Mouse (Mus musculus): Measurements from ENCODE around the gene Optn.

Gene Optn

GRCm38 (mm10) chr2:5027057-5027456, 36.8 kb downstream of the Optn start:
- DNase-seq, result no peak

GRCm38 (mm10) chr2:5025162-5025733, 38.6 kb downstream of the Optn start:
- no peak for DNase-seq

DNA sequence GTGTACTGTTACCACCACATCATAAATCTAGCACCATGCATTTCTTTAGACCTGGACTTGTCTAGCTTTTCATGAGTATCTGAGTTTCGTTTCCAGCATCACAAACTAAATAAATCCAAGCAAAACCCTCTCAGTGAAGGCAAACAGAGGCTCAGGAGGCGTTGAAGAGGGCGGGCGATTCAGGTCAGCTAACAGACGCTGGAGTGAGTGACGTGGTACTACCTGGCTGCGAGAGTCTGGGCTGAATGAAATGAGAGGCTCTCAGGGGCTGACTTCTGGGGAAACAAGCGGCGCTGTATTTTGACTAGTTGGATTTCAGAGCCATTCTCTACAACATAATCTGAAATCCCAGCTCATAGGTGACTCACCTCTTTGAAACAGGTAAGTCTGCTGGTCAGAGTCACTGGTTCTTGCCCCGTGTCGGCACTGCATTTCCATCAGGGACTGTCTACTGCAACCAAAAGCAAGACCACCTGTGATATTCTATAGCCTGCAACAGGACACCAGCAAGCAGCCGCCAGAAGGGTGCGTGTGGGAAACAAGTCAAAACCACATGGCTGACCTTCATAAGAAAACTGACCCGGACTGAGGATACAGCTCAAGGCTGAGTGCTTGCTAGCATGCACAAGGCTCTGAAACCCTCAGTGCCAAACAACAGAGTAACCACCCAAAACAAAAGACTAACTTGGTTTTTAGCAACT, 40.0 kb downstream of the Optn start:
- DNase-seq, result peak in 1 of 2 experiments; percentile 35

DNA sequence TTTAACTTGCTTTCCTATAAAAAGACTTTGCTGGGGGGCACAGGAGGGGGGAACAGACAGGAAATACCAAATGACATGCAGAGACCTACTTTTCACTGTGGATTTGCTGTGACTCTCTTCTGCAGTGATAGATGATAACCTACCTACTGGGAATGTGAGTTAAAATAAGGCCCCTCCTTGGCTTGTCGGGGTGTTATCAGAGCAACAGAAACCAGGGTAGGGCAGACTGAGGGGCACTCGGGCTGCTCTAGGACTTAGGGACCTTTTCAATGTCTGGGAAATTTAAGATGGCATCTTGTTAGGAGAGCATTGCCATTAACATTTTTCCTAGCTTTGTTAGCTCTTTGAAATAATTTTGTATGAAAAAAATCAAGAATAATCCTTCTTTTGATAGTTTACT, 40.6 kb downstream of the Optn start:
- no peak for DNase-seq

DNA sequence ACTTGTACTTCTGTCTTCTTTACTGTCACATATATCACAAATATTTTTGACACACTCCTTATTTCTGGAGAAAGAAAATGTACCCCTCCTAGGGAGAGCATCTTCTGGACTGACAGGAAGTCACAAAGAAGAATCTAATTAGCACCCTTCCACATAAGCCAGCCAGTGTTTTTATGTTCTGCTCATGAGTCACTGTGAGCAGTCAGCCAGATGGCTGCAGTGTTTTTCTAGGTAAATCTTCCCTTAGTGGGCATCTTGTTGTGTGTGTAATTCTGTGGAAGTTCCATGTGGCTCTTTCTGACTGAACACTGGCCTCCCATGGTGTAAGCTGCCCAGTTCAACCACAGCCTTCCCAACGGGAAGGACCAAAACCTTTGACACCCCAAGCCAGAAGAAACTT, 44.1 kb downstream of the Optn start:
- no peak for DNase-seq

DNA sequence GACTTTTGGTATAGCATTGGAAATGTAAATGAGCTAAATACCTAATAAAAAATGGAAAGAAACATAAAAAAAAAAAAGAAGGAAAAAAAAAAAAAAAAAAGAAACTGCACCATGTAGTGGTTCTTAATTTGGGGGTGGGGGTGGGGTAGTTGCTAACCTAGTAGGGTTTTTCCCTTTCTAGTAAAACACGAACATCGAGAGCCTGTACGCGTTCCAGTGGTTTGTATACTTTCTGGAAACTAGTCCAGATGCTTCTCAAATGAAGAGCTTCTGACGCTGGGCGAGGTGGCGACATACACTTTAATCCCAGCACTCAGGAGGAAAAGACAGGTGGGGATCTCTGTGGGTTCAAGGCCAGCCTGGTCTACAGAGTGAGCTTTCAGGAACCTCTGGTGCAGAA, 46.9 kb downstream of the Optn start:
- DNase-seq, result no peak

DNA sequence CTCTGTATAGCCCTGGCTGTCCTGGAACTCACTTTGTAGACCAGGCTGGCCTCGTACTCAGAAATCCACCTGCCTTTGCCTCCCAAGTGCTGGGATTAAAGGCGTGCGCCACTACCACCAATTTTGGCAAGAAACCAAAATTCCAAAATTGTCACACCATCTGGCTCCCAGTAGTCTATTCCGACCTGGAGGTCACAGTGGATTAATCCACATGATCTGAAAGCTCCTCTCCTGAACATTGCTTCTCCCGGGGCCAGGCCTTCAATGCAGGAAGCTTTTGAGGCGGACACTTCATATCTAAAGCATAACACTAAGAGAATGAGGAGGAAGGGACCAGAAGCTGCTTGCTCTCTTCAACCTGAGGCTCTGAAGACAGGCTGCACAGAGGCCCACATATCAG, 48.3 kb downstream of the Optn start:
- no peak for DNase-seq

- peak in 1 of 2 experiments; percentile 17 for DNase-seq
These were observed 49.2 kb downstream of the Optn start for GRCm38 (mm10) chr2:5014616-5015015.

GRCm38 (mm10) chr2:5012491-5013324, 51.1 kb downstream of the Optn start, which contains the start of gene Mcm10:
Gene Mcm10, minus strand, starts transcription at chr2:5012791.
- peak; percentile 94 for DNase-seq

DNA sequence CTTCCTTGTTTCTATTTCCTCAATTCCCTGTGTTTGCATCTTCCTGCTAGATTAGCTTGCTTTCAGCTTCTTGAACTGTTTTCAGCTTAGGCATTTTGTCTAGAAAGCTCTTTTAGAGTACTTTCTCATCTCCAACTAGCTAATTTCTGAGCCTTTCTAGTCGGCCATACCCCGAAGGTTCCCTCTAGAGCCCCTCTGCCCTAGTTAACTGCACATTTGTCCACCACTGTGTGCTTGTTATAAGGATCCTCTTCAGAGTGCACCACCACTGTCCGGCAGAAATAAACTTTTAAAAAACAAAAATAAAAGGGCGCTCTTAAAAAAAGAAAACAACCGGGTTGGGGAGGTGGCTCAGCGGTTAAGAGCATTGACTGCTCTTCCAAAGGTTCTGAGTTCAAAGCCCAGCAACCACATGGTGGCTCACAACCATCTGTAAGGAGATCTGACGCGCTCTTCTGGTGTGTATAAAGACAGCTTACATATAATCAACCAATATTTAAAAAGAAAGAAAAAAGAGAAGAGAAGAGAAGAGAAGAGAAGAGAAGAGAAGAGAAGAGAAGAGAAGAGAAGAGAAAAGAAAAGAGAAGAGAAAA, 51.9 kb downstream of the Optn start:
- DNase-seq, result no peak

GRCm38 (mm10) chr2:5007107-5007506, 56.7 kb downstream of the Optn start:
- DNase-seq, result no peak

GRCm38 (mm10) chr2:5001266-5001665, 62.6 kb downstream of the Optn start:
- no peak for DNase-seq

GRCm38 (mm10) chr2:4998905-4999304, 64.9 kb downstream of the Optn start:
- peak in 1 of 2 experiments; percentile 19 for DNase-seq

GRCm38 (mm10) chr2:4996421-4996824, 67.4 kb downstream of the Optn start:
- DNase-seq, result no peak

- DNase-seq, result no peak
These were observed 68.2 kb downstream of the Optn start for GRCm38 (mm10) chr2:4995646-4996045.

GRCm38 (mm10) chr2:4994436-4994835, 69.4 kb downstream of the Optn start:
- DNase-seq, result no peak

DNA sequence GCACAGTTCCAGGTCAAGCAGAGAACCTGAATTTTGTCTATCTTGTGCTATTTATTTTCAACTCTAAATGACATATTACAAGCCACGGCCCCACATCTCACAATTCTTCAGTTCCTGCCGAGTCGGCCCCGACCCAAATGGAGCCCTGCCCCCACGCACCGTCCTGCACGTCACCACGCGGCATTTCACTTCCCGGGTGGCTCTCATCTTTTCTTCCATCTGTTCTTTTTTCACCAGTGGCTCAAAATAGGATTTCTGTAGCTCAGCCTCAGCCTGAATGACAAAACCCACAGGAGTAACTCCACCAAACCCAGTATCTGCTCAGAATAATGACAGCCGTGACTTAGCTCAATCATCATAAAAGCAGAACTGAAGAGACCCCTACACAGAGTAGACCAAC, 70.3 kb downstream of the Optn start:
- no peak for DNase-seq

DNA sequence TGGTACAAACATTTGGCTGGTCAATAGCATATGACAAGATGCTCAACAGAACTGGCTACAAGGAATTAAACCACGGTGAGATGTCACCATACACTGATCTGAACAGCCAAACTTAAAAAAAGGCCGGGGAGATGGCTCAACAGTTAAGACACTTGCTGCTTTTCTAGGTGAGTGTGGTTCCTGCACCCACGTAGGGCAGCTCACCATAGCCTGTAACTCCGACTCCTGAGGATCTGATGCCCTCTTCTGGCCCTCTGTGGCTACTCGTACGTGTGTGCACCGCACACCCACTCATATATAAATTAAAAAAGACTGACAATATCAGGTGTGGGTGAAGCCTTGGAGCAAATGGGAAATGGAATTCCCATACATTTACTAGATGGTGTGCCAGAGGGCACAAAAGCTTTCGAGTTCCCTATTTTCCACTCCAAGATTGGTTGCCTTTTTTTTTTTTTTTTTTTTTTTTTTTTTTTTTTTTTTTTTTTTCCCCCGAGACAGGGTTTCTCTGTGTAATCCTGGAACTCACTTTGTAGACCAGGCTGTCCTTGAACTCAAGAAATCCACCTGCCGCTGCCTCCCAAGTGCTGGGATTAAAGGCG, 74.9 kb downstream of the Optn start:
- DNase-seq, result peak in 1 of 2 experiments; percentile 18

GRCm38 (mm10) chr2:4987388-4988180, 76.3 kb downstream of the Optn start:
- no peak for DNase-seq

GRCm38 (mm10) chr2:4986798-4987197, 77.1 kb downstream of the Optn start:
- no peak for DNase-seq

- DNase-seq, result no peak
These were observed 78.9 kb downstream of the Optn start for GRCm38 (mm10) chr2:4985000-4985399.

GRCm38 (mm10) chr2:4983987-4984386, 79.9 kb downstream of the Optn start:
- DNase-seq, result no peak
